Mouse (Mus musculus) heart, embryonic 12.5 days (tissue): ENCODE measurements around the gene Mtmr2. TPM values are rescaled to one million over a fixed set of nuclear protein-coding genes. Genes with fewer than 3 reads are reported as not detected.
"Not testable (repeated sequence)": the region's sequence is repeated elsewhere in the genome, so short reads cannot be mapped to it uniquely, and the experiment has no call there.

Source experiments
- ATAC-seq: fragments of 200-750 bp; cut with Nextera tagmentation; 2 replicates; pipeline ENCODE4 v1.8.0; 2017; ENCODE audit warnings: moderate TSS enrichment, moderate library complexity; ENCODE audit not compliant: insufficient number of reproducible peaks, low FRiP score
- H3K27ac ChIP-seq: fragments of 300-500 bp; sonication (generic); 2 replicates; pipeline ENCODE4 v1.5.1; 2016; ENCODE audit warnings: mild to moderate bottlenecking, moderate library complexity; ENCODE audit not compliant: poor library complexity, severe bottlenecking
- H3K27me3 ChIP-seq: fragments of 300-500 bp; sonication (generic); replicated peaks from 2 replicates; pipeline ENCODE4 v1.6.1; 2016; ENCODE audit warnings: mild to moderate bottlenecking, moderate library complexity
- H3K36me3 ChIP-seq: fragments of 300-500 bp; sonication (generic); 2 replicates; pipeline ENCODE4 v1.6.1; 2016; ENCODE audit warnings: mild to moderate bottlenecking, moderate library complexity
- H3K4me1 ChIP-seq: fragments of 300-500 bp; sonication (generic); replicated peaks from 2 replicates; pipeline ENCODE4 v1.6.1; 2016; ENCODE audit warnings: mild to moderate bottlenecking
- H3K4me2 ChIP-seq: fragments of 300-500 bp; sonication (generic); 2 replicates; pipeline ENCODE4 v1.6.1; 2016; ENCODE audit warnings: mild to moderate bottlenecking, moderate library complexity
- H3K4me3 ChIP-seq: fragments of 300-500 bp; sonication (generic); 2 replicates; pipeline ENCODE4 v1.5.1; 2016; ENCODE audit warnings: mild to moderate bottlenecking
- H3K9ac ChIP-seq: fragments of 300-500 bp; sonication (generic); 2 replicates; pipeline ENCODE4 v1.6.1; 2016; ENCODE audit warnings: mild to moderate bottlenecking, moderate library complexity
- H3K9me3 ChIP-seq: fragments of 300-500 bp; sonication (generic); replicated peaks from 2 replicates; pipeline ENCODE4 v1.6.1; 2016; ENCODE audit warnings: mild to moderate bottlenecking, moderate library complexity
- WGBS: fragments of 180-500 bp; shearing (Covaris S2); methylation state at CpG from one replicate; pipeline ENCODE4 v1.1.7; 2016; 5-methylcytosine and 5-hydroxymethylcytosine counted together
- polyA plus RNA-seq: library from polyadenylated mRNA; unstranded; fragments of >200 nt; fragmentation: Nextera tagmentation; extraction: Ambion mirVana; gene quantifications from 2 replicates; pipeline ENCODE4 v1.2.1, GENCODE M21; 2016

Mtmr2 gene
- 56.6 and 57.9 TPM in 2 replicates for polyA plus RNA-seq

GRCm38 (mm10) chr9:13748404-13748797 is at the start of gene Mtmr2:
Mtmr2 (plus strand) TSS chr9:13748410.
- H3K36me3 ChIP-seq, result 0 out of 2 replicates have a peak, but pooled peaks cover under 1% of the 10 kb centered on the region
- H3K4me3 ChIP-seq, result peak within 1 kb of the TSS; percentile 71
- no peaks in the 10 kb centered on the region for H3K27me3 ChIP-seq
- H3K4me1 ChIP-seq, result 0 out of 2 replicates have a peak, but pooled peaks cover 9% of the 10 kb centered on the region
- peak within 1 kb of the TSS; percentile 92 for H3K27ac ChIP-seq
- H3K4me2 ChIP-seq, result peak within 1 kb of the TSS; percentile 74
- no peaks in the 10 kb centered on the region for H3K9me3 ChIP-seq
- 36% methylated on average over 2 of the region's 2 CpGs for WGBS
- no peak for ATAC-seq
- peak within 1 kb of the TSS; percentile 86 for H3K9ac ChIP-seq

- no peaks in the 10 kb centered on the region; the same call in 1 of the 2 replicates for H3K27me3 ChIP-seq
- H3K9ac ChIP-seq, result no peak overlapping the region
- H3K36me3 ChIP-seq, result 0 out of 2 replicates have a peak, but pooled peaks cover 4% of the 10 kb centered on the region
- H3K9me3 ChIP-seq, result no peaks in the 10 kb centered on the region
- no peak for ATAC-seq
- WGBS, result 68% methylated on average over 14 of the region's 14 CpGs
- peaks cover 45% of the 10 kb centered on the region for H3K4me1 ChIP-seq
- H3K27ac ChIP-seq, result no peak overlapping the region
- no peak overlapping the region for H3K4me3 ChIP-seq
- no peak overlapping the region for H3K4me2 ChIP-seq
These were observed 49.0 kb upstream of the Mtmr2 start for GRCm38 (mm10) chr9:13699061-13699780.

GRCm38 (mm10) chr9:13699781-13700116 is 48.5 kb upstream of the Mtmr2 start:
- no peak overlapping the region for H3K4me3 ChIP-seq
- H3K27ac ChIP-seq, result no peak overlapping the region
- no peaks in the 10 kb centered on the region; the same call in 1 of the 2 replicates for H3K27me3 ChIP-seq
- H3K36me3 ChIP-seq, result 0 out of 2 replicates have a peak, but pooled peaks cover 4% of the 10 kb centered on the region
- H3K4me2 ChIP-seq, result no peak overlapping the region
- 77% methylated on average over 5 of the region's 5 CpGs for WGBS
- peaks cover 43% of the 10 kb centered on the region for H3K4me1 ChIP-seq
- H3K9ac ChIP-seq, result no peak overlapping the region
- no peak for ATAC-seq
- no peaks in the 10 kb centered on the region for H3K9me3 ChIP-seq

- no peak overlapping the region for H3K4me3 ChIP-seq
- 85% methylated on average over 12 of the region's 12 CpGs for WGBS
- peaks cover 14% of the 10 kb centered on the region for H3K36me3 ChIP-seq
- H3K9me3 ChIP-seq, result no peaks in the 10 kb centered on the region
- H3K27me3 ChIP-seq, result no peaks in the 10 kb centered on the region
- H3K27ac ChIP-seq, result no peak overlapping the region
- H3K4me2 ChIP-seq, result no peak overlapping the region
- no peak for ATAC-seq
- peaks cover 39% of the 10 kb centered on the region for H3K4me1 ChIP-seq
- H3K9ac ChIP-seq, result no peak overlapping the region
These were observed 46.4 kb upstream of the Mtmr2 start for GRCm38 (mm10) chr9:13701773-13702172.

GRCm38 (mm10) chr9:13703100-13703499 is 45.1 kb upstream of the Mtmr2 start:
- H3K4me3 ChIP-seq, result no peak overlapping the region
- no peaks in the 10 kb centered on the region for H3K9me3 ChIP-seq
- peak overlapping the region; percentile 19; the same call in 1 of the 2 replicates for H3K4me2 ChIP-seq
- peak; percentile 88 for ATAC-seq
- H3K27me3 ChIP-seq, result no peaks in the 10 kb centered on the region
- H3K4me1 ChIP-seq, result peaks cover 39% of the 10 kb centered on the region
- 39% methylated on average over 2 of the region's 2 CpGs for WGBS
- peaks cover 19% of the 10 kb centered on the region for H3K36me3 ChIP-seq
- H3K9ac ChIP-seq, result no peak overlapping the region
- peak overlapping the region; percentile 89 for H3K27ac ChIP-seq

GRCm38 (mm10) chr9:13704917-13705316 is 43.3 kb upstream of the Mtmr2 start:
- no peaks in the 10 kb centered on the region for H3K9me3 ChIP-seq
- 74% methylated on average over 4 of the region's 4 CpGs for WGBS
- no peaks in the 10 kb centered on the region for H3K27me3 ChIP-seq

GRCm38 (mm10) chr9:13707066-13707555 is 41.1 kb upstream of the Mtmr2 start:
- Histone ChIP-seq H3K9me3 (no peaks in the 10 kb centered on the region), H3K36me3 (peaks cover 18% of the 10 kb centered on the region), H3K4me3 (no peak overlapping the region), H3K4me1 (peaks cover 30% of the 10 kb centered on the region), H3K27me3 (no peaks in the 10 kb centered on the region), H3K4me2 (no peak overlapping the region), H3K9ac (no peak overlapping the region), H3K27ac (no peak overlapping the region)
- ATAC-seq, result no peak
- WGBS, result 17% methylated on average over 3 of the region's 3 CpGs

More at GRCm38 (mm10) chr9:13704917-13705316, 43.3 kb upstream of the Mtmr2 start:
- Histone ChIP-seq H3K4me3 (no peak overlapping the region), H3K27ac (no peak overlapping the region), H3K4me2 (no peak overlapping the region), H3K9ac (no peak overlapping the region), H3K36me3 (peaks cover 19% of the 10 kb centered on the region), H3K4me1 (peaks cover 39% of the 10 kb centered on the region)
- ATAC-seq, result no peak

- ATAC-seq, result no peak
- Histone ChIP-seq H3K4me2 (no peak overlapping the region), H3K9ac (no peak overlapping the region), H3K27ac (no peak overlapping the region), H3K4me3 (no peak overlapping the region), H3K4me1 (peaks cover 10% of the 10 kb centered on the region; the same call in 1 of the 2 replicates), H3K27me3 (no peaks in the 10 kb centered on the region), H3K36me3 (peaks cover 15% of the 10 kb centered on the region), H3K9me3 (no peaks in the 10 kb centered on the region)
- WGBS, result 84% methylated on average over 5 of the region's 5 CpGs
These were observed 38.8 kb upstream of the Mtmr2 start for GRCm38 (mm10) chr9:13709436-13709835.

- not testable (repeated sequence) for H3K27me3 ChIP-seq, H3K9me3 ChIP-seq, ATAC-seq, H3K9ac ChIP-seq, H3K4me1 ChIP-seq, H3K36me3 ChIP-seq, H3K27ac ChIP-seq, H3K4me3 ChIP-seq
- peak overlapping the region; percentile 50; the same call in 1 of the 2 replicates for H3K4me2 ChIP-seq
- 60% methylated on average over 2 of the region's 2 CpGs for WGBS
These were observed 32.3 kb upstream of the Mtmr2 start for GRCm38 (mm10) chr9:13715891-13716290.

GRCm38 (mm10) chr9:13716316-13717099 is 31.7 kb upstream of the Mtmr2 start:
- ATAC-seq, result 0 out of 2 replicates have a peak, but pooled peaks have one; percentile 36
- no peak overlapping the region for H3K27ac ChIP-seq
- no peaks in the 10 kb centered on the region for H3K9me3 ChIP-seq

More at GRCm38 (mm10) chr9:13716316-13717099, 31.7 kb upstream of the Mtmr2 start:
- peaks cover 9% of the 10 kb centered on the region for H3K4me1 ChIP-seq
- H3K9ac ChIP-seq, result no peak overlapping the region; the same call in 1 of the 2 replicates
- H3K27me3 ChIP-seq, result no peaks in the 10 kb centered on the region
- H3K36me3 ChIP-seq, result no peaks in the 10 kb centered on the region
- no peak overlapping the region for H3K4me3 ChIP-seq
- H3K4me2 ChIP-seq, result peak overlapping the region; percentile 50; the same call in 1 of the 2 replicates
- 23% methylated on average over 8 of the region's 8 CpGs for WGBS
